Mouse (Mus musculus) telencephalon, adult 2 months (tissue): ENCODE results near the gene Fgf7.

ENCODE experiments used
- DNase-seq: peaks from one replicate; pipeline ENCODE4 v3.0.0-alpha.2; 2011; ENCODE audit warnings: low read depth, low spot score

Fgf7 gene

DNA sequence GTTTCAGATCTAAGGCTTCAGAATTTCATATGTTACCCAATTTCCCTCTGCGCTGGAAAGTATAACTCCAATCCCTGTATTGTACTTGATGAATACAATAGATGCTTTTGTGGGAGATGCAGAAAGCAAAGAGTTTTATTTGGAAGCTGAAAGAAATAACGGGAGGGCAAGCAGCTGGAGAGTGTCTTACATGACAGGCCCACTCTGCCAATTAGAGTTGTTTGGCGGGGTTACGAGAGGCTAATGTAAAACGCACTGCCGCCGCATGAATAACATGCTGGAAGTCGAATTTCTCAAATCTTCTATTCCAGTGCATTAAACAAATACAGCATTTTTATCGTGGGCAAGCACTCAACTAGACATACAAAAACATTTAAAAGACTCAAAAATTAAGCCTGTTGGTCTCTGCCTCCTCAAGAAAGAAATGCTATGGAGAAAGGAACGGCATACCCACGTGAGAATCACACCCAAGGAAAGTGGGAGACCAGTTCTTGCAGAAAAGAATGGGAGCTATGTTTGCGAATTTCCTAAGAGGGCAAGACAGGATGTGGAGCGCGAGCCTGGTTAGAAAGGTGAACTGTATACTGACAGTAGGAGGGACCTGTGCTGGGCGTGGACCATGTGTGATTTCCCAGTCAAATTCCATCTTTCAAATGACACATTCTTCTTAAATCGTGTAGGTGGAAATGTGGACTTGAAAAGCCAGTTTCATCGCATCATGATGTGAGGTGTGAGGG lies 26.7 kb downstream of the Fgf7 start:
- DNase-seq: no peak

DNA sequence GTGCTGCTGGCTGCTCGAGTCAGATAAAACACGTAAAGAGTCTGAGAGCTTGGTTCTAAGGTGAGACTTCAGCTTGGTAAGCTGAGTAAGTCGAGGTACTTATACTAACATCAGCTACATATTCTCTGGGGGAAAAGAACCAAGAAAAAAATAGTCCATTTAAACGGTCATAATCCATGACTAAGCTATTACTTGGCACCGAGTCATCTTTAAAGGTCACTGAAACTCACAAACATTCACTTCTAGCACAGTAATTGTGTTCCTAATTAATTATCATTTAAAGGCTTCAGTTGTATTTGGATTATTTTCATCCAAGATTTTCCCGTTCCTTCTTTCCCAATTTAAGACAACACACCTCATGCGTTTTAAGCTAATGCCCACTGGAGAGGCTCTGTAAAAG lies 28.4 kb downstream of the Fgf7 start:
- DNase-seq: no peak

- DNase-seq: no peak
These were observed 30.4 kb downstream of the Fgf7 start for GRCm38 (mm10) chr2:126064814-126065213.

DNA sequence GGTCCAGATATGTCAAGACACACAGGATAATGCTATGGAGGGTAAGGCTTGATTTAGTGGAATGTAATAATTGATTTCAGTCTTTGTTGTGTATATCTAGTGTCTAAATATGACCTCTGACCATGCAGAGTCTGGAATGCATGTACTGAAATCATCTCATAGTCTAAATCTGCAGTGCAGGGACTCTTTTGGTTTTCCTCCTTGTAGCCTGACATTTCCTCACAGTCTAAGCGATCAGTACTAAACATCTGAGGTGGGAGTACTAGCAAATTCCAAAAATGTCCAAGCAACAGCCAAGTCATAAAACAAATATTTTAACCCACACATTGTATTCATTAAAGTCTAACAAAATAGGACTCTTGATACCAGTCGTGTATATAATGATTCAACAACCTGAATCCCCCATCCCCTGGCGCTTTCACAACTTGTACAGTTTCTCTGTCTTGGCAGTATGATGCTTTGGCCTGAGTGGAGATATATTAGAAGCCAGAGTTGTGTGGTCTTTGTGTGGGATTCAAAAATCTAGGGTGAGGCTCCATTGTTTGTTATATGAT lies 30.9 kb downstream of the Fgf7 start:
- DNase-seq: no peak

DNA sequence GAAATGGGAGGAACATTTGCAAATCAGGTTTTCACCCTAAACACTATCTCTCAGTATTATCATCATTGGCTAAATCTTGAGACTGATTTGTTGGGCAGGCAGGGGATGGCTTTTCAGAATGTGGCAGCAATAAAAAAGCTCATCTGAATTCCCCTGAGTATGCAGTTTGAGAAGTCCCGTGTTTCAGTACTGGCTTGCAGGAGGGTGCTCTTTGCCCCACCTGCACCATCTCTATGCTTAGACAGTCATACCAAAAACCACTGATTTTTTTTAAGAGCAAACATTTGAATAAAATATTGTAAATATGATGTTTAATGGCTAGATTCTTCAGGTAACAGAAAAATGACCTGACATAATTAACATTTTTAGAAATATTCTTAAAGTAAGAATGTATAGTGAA lies 35.3 kb downstream of the Fgf7 start:
- DNase-seq: no peak

- DNase-seq: no peak
These were observed 39.3 kb downstream of the Fgf7 start for GRCm38 (mm10) chr2:126073744-126074143.

GRCm38 (mm10) chr2:126076506-126076905 lies 42.0 kb downstream of the Fgf7 start:
- DNase-seq: no peak

DNA sequence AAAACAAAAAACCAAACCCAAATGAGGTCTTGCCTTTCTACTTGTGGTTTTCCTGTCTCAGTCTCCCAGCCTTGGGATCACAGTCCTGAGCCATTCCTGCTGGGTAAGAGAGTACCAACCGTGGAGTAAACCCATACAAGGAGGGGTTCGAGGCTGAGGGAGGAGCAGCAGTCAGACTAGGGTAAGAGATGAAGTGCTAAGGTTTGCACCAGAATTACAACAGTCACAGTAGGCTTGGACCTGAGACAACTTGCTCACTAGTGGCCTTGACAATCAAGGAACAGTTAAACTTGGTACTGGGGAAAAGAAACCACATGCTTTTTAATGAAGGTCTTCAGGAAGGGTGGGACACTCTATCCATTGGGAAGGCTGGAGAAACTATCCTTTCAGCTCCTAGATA lies 44.6 kb downstream of the Fgf7 start:
- no peak for DNase-seq

- no peak for DNase-seq
These were observed 49.9 kb downstream of the Fgf7 start for GRCm38 (mm10) chr2:126084326-126084725.

DNA sequence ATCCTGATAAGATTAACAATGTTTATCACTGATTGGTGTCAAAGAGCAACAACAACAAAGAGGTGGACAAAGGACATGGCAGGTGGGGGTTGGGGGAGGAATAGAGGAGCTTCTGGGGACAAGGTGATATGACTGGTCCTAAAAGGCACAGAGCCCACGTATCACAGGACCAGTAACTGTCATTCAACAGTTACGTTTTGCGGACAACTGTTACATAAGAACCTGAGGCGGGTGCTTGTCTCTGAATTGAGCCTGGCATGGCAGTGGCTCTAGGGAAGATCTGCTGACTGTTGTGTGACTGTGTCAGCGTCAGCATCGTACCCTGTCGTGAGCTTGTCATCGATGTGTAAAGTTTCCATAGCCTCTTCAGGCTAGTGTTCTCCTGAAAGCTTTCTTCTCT lies 51.7 kb downstream of the Fgf7 start:
- DNase-seq: no peak

GRCm38 (mm10) chr2:126090432-126090831 lies 56.0 kb downstream of the Fgf7 start:
- DNase-seq: no peak

DNA sequence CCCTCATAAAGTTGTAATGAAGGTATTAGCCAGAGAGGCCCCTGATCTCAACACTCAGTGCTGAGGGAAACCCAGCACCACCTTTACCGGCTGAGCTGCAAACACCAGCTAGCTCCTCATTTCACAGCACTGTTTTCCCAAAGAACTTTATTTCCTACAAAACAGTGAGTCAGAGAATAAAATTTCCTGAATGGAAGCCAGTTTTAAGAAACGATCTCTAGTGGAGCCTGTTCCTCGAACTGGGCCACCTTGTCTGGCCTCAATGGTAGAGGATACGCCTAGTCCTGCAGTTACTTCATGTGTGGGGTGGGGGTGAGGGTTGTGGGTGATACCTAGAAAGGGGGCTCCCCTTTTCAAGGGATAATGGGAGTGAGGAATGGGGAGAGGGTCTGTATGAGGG lies 60.2 kb downstream of the Fgf7 start:
- DNase-seq: no peak
